Mouse (Mus musculus) megakaryocyte-erythroid progenitor cell, adult 5 weeks (primary cell): Measurements from ENCODE around the gene Skint6. TPM values are rescaled to one million over a fixed set of nuclear protein-coding genes. Genes with fewer than 3 reads are reported as not detected.

Experiments used
- polyA plus RNA-seq: library from polyadenylated mRNA; stranded (reverse); fragments of >175 nt; gene quantifications from 2 replicates; pipeline ENCODE4 v1.2.3, GENCODE M21; 2012

The Skint6 gene
- polyA plus RNA-seq: not detected in 2 replicates

GRCm38 (mm10) chr4:113286873-113287272 is at the start of gene Skint6:
TSS of gene Skint6 (minus strand) at chr4:113286973.

DNA sequence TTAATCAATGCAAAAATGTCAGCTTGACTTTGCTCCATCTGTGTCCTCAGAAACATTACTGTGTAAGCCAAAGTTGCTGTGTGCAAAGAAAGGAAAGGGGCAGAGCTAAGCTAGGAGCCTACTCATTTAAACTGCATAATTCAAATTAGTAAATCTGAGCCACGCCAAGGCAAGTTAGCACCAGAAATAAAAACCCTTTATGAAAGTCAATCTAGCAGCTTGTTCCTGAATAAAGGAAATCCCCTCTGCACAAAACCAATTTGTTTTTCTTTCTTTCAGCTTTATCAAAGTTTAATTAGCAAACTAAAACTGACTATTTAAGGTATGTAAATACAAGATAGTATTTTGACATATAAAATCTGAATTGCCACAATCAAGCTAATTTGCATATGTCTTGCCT is 512.0 kb downstream of the Skint6 start, which contains the start of gene Skint10:
Skint10 (minus strand) TSS at position 101 of the 400 bp plus-strand sequence.

